Mouse (Mus musculus) cerebellum, adult 2 months (tissue): Measurements from ENCODE around the gene Gabarapl2.

Experiments
- CTCF ChIP-seq: fragments of 200-500 bp; IDR thresholded peaks from 2 replicates; pipeline ENCODE4 v1.5.1; 2011; ENCODE audit warnings: low read depth, mild to moderate bottlenecking, control low read depth, low read length, moderate library complexity, borderline replicate concordance; ENCODE audit not compliant: insufficient read depth
- POLR2A ChIP-seq: fragments of 200-500 bp; IDR thresholded peaks from 2 replicates; pipeline ENCODE4 v1.6.1; 2011; ENCODE audit warnings: low read length, control low read depth, borderline replicate concordance; ENCODE audit not compliant: insufficient read depth

- TF ChIP-seq POLR2A (no peak), CTCF (no peak)
Measured at GRCm38 (mm10) chr8:111892615-111893014, 47.9 kb upstream of the Gabarapl2 start.
